Mouse (Mus musculus) heart, postnatal 10 days (tissue): ENCODE measurements around the gene Gm11027. TPM values are rescaled to one million over a fixed set of nuclear protein-coding genes. Genes with fewer than 3 reads are reported as not detected.

Experiments
- microRNA-seq, 2 experiments: library from miRNA; unstranded; fragments of <30 nt; microRNA quantifications; one replicate each; pipeline ENCODE4 v1.2.0; 2022
- total RNA-seq, 2 experiments: library from RNA; stranded (reverse); gene quantifications; 2 replicates each; pipeline ENCODE4 v1.2.3; 2021

Gm11027 gene
- total RNA-seq, 2 experiments from 2014 or later = not detected

Small RNAs within 50 kb of the gene (microRNA-seq; reads per million reads assigned to microRNA genes)
- gene Gm23190 = 0 reads per million in 2 experiments

Other genes starting within 250 kb of the Gm11027 start
- gene Zfp386, start 227.7 kb upstream of the Gm11027 start, total RNA-seq = 10 to 100 TPM; 33.1 to 33.3 TPM
- 1 to 10 TPM; 2.1 to 3.0 TPM for gene Vipr2, start 197.7 kb upstream of the Gm11027 start, total RNA-seq
- 1 to 10 TPM; 2.6 to 3.3 TPM for gene Wdr60, start 12.4 kb upstream of the Gm11027 start, total RNA-seq
- gene Esyt2, start 5.8 kb downstream of the Gm11027 start, total RNA-seq = 10 to 100 TPM; 38.7 to 42.9 TPM
- 10 to 100 TPM; 16.3 to 16.4 TPM for gene Ncapg2, start 130.0 kb downstream of the Gm11027 start, total RNA-seq
- under 1 TPM; 0.14 to 0.20 TPM for gene Ptprn2, start 210.3 kb downstream of the Gm11027 start, total RNA-seq